Mouse (Mus musculus) kidney, postnatal 0 days (tissue): ENCODE results near the gene Pin1rt1. TPM values are rescaled to one million over a fixed set of nuclear protein-coding genes. Genes with fewer than 3 reads are reported as not detected.

Experiments
- ATAC-seq: fragments of 200-750 bp; cut with Nextera tagmentation; replicated peaks from 2 replicates; pipeline ENCODE4 v1.8.0; 2017; ENCODE audit warnings: low read depth, moderate number of reproducible peaks, moderate TSS enrichment, moderate library complexity; ENCODE audit not compliant: low FRiP score
- DNase-seq: peaks from one replicate; pipeline ENCODE4 v3.0.0-alpha.2; 2016; ENCODE audit warnings: low spot score
- H3K27ac ChIP-seq: fragments of 300-500 bp; sonication (generic); 2 replicates; pipeline ENCODE4 v1.5.1; 2014; ENCODE audit warnings: mild to moderate bottlenecking
- H3K27me3 ChIP-seq: fragments of 300-500 bp; sonication (generic); 2 replicates; pipeline ENCODE4 v1.6.1; 2014; ENCODE audit warnings: low read length, mixed read lengths; ENCODE audit not compliant: insufficient read depth
- H3K36me3 ChIP-seq: fragments of 300-500 bp; sonication (generic); 2 replicates; pipeline ENCODE4 v1.6.1; 2014; ENCODE audit warnings: low read length, mixed read lengths; ENCODE audit not compliant: insufficient read depth
- H3K4me1 ChIP-seq: fragments of 300-500 bp; sonication (generic); replicated peaks from 2 replicates; pipeline ENCODE4 v1.6.1; 2014; ENCODE audit warnings: antibody characterized with exemption, low read length, mixed read lengths; ENCODE audit not compliant: insufficient read depth
- H3K4me2 ChIP-seq: fragments of 300-500 bp; sonication (generic); 2 replicates; pipeline ENCODE4 v1.6.1; 2014; ENCODE audit warnings: mild to moderate bottlenecking, low read length, moderate library complexity, mixed read lengths
- H3K4me3 ChIP-seq: fragments of 300-500 bp; sonication (generic); replicated peaks from 2 replicates; pipeline ENCODE4 v1.5.1; 2014; ENCODE audit warnings: low read depth, low read length
- H3K9ac ChIP-seq: fragments of 300-500 bp; sonication (generic); 2 replicates; pipeline ENCODE4 v1.6.1; 2014; ENCODE audit warnings: low read depth, low read length
- H3K9me3 ChIP-seq: fragments of 300-500 bp; sonication (generic); replicated peaks from 2 replicates; pipeline ENCODE4 v1.6.1; 2016; ENCODE audit warnings: low read length, inconsistent platforms, mixed read lengths
- CTCF ChIP-seq: IDR thresholded peaks from 2 replicates; pipeline ENCODE4 v1.5.1; 2016; ENCODE audit warnings: antibody characterized with exemption, low read depth, mild to moderate bottlenecking, moderate library complexity
- WGBS: fragments of 180-500 bp; shearing (Covaris S2); extraction: QIAGEN DNeasy Blood & Tissue Kit; methylation state at CpG from one replicate; pipeline ENCODE4 v1.1.7; 2014; 5-methylcytosine and 5-hydroxymethylcytosine counted together
- polyA plus RNA-seq: library from polyadenylated mRNA; unstranded; fragments of >200 nt; fragmentation: Nextera tagmentation; extraction: Ambion mirVana; gene quantifications from 2 replicates; pipeline ENCODE4 v1.2.1, GENCODE M21; 2015

The Pin1rt1 gene
- polyA plus RNA-seq, 1 experiment from 2014 or later, result not detected

DNA sequence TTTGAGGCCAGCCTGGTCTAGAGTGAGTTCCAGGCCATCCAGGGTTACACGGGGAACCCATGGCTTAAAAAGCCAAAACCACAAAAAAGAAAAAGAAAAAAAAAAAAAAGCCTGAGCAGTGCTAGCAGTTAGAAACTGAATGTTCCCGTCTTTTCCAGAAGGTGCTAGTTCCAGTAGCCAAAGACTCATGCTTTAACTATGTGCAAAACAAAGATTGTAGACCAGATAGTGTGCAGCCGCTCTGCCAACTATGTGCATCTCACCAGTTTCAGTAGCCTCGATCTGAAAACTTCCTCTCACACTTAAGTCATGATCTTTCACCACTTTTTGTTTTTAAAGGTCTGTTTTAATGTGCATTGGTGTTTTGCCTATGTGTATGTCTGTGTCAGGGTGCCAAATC, 1.6 kb upstream of the Pin1rt1 start:
- no peaks in the 10 kb centered on the region for H3K9me3 ChIP-seq
- WGBS, result 72% methylated on average over 4 of the region's 4 CpGs
- no peak for TF ChIP-seq CTCF
- no peak for DNase-seq
- H3K4me2 ChIP-seq, result no peak overlapping the region
- no peaks in the 10 kb centered on the region for H3K4me1 ChIP-seq
- no peaks in the 10 kb centered on the region for H3K27me3 ChIP-seq
- no peak for ATAC-seq
- no peak overlapping the region for H3K4me3 ChIP-seq
- no peak overlapping the region for H3K9ac ChIP-seq
- no peaks in the 10 kb centered on the region for H3K36me3 ChIP-seq
- H3K27ac ChIP-seq, result no peak overlapping the region

DNA sequence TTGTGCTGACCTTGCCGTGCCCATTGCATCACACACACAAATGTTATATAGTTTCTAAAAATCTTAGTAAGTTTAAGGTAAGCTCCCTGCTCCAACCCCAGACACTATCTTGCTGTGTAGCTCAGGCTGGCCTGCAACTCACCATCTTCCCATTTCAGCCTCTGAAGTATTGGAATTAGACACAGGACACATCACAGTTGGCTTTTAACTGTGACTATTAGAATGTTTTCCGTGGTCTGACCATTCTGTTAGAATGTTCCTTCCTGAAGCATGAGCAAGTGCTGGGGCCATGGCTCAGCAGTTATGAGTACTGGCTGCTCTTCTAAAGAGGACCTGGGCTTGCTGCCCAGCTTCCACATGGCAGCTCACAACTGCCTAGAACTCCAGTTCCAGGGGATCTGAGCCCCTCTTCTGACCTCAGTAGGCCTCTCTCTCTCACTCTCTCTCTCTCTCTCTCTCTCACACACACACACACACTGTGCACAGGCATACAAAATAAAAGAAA, 1.1 kb upstream of the Pin1rt1 start:
- ATAC-seq (no peak), DNase-seq (no peak)
- no peak overlapping the region for H3K4me2 ChIP-seq
- no peak overlapping the region for H3K27ac ChIP-seq
- no peaks in the 10 kb centered on the region for H3K36me3 ChIP-seq
- no peaks in the 10 kb centered on the region for H3K27me3 ChIP-seq
- no peak overlapping the region for H3K9ac ChIP-seq
- no peaks in the 10 kb centered on the region for H3K4me1 ChIP-seq
- no peaks in the 10 kb centered on the region for H3K9me3 ChIP-seq
- TF ChIP-seq CTCF, result no peak
- WGBS, result 77% methylated on average over 2 of the region's 2 CpGs
- H3K4me3 ChIP-seq, result no peak overlapping the region

DNA sequence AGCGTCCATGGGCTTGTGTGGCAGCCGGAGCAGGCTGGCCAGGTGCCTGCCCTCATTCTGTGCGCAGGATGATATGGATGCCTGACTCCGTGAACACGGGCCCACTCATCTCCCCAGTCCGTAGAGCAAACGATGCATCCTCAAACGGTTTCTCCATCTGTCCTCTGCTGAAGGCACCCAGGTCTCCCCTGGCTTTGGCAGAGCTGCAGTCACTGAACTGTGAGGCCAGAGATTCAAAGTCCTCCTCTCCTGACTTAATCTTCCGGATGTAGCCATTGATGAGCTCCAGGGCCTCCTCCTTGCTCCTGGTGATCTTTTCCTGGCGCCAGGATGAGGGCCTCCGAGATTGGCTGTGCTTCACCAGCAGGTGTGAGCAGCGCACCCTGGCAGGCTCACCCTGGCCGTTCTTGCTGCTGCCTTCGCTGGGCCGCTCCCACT, 1.9 kb downstream of the Pin1rt1 start:
- no peak for TF ChIP-seq CTCF
- Histone ChIP-seq H3K27ac (no peak overlapping the region), H3K4me3 (no peak overlapping the region), H3K4me1 (no peaks in the 10 kb centered on the region), H3K4me2 (no peak overlapping the region), H3K27me3 (no peaks in the 10 kb centered on the region), H3K9ac (no peak overlapping the region), H3K36me3 (no peaks in the 10 kb centered on the region), H3K9me3 (no peaks in the 10 kb centered on the region)
- ATAC-seq (no peak), DNase-seq (no peak)
- WGBS, result 34% methylated on average over 15 of the region's 15 CpGs

DNA sequence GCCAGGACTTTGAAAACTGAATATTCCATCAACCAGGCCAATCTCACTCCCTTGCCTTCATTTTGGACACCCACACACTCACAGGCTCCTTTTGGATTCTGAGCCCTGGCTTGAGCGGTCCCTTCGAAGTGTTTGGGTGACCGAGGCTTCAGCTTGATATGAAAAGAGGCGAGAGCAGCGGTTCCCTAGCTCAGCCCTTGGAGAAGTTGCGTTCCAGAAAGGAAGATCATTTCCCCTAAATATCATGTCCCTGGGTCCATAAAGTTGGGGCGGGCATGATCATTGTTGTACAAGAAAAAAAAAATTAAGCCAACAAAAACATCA, 3.7 kb downstream of the Pin1rt1 start:
- peak overlapping the region; percentile 80 for H3K4me2 ChIP-seq
- ATAC-seq (no peak; the same call in 1 of the 2 replicates), DNase-seq (peak; percentile 69)
- TF ChIP-seq CTCF, result no peak
- peaks cover 2% of the 10 kb centered on the region; the same call in 1 of the 2 replicates for H3K36me3 ChIP-seq
- H3K4me3 ChIP-seq, result peak overlapping the region; percentile 88
- H3K9me3 ChIP-seq, result no peaks in the 10 kb centered on the region
- peak overlapping the region; percentile 87 for H3K27ac ChIP-seq
- no peaks in the 10 kb centered on the region for H3K27me3 ChIP-seq
- WGBS, result under 1% methylated on average over 7 of the region's 7 CpGs
- peak overlapping the region; percentile 81 for H3K9ac ChIP-seq
- no peaks in the 10 kb centered on the region for H3K4me1 ChIP-seq

DNA sequence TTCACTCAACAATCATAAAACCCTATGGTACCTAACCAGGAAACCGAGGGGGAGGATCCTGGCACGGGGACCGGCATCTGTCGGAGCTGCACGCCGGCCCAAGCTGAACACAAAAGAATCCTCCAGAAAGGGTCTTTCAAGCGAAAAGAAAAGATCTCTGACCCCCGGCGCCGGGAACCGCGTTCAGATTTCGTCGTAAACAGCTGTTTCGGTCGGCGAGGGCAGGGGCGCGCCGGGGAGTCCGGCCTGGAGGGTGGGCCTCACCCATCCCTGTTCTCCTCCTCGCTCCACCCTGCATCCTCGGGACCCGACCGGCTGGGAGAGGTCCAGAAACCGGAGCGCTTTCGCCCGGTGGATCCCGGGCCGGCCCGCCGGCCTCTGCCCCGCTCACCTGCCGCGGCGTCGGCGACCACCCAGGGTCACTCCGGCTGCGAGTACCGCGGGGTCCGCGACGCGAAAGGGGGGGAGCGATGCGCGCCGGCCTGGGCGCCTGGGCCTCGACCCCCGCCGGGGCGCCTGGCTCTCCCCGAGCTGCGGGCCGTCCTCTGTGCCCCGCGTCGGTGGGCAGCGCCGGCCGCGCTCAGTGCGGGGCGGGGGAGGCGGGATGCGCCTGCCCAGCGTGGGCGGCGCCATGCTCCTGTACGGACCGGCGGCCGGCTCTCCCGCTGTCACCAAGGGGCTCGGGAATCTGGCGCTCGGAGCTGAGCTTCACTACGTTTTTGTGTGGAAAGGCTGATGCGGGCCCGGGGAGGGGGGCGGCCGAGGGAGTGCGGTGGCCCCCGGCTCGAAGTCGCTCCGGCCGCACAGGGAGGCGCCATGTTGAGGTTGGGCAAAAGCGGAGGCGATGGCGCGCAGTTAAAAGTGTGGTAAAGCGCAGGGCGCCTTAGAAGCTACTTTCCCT, 4.3 kb downstream of the Pin1rt1 start, which contains the start of gene Tcp11l1:
Gene Tcp11l1 (minus strand): TSS at position 585 of the 901 bp plus-strand sequence.
- Histone ChIP-seq H3K27ac (peak within 1 kb of the TSS; percentile 87), H3K4me3 (peak within 1 kb of the TSS; percentile 88), H3K36me3 (peaks cover 2% of the 10 kb centered on the region; the same call in 1 of the 2 replicates), H3K4me1 (no peaks in the 10 kb centered on the region), H3K4me2 (peak within 1 kb of the TSS; percentile 80), H3K9ac (peak within 1 kb of the TSS; percentile 81), H3K27me3 (no peaks in the 10 kb centered on the region), H3K9me3 (no peaks in the 10 kb centered on the region)
- under 1% methylated on average over 84 of the region's 99 CpGs for WGBS
- no peak for TF ChIP-seq CTCF
- peak; percentile 47 for DNase-seq
- ATAC-seq, result peak; percentile 87

DNA sequence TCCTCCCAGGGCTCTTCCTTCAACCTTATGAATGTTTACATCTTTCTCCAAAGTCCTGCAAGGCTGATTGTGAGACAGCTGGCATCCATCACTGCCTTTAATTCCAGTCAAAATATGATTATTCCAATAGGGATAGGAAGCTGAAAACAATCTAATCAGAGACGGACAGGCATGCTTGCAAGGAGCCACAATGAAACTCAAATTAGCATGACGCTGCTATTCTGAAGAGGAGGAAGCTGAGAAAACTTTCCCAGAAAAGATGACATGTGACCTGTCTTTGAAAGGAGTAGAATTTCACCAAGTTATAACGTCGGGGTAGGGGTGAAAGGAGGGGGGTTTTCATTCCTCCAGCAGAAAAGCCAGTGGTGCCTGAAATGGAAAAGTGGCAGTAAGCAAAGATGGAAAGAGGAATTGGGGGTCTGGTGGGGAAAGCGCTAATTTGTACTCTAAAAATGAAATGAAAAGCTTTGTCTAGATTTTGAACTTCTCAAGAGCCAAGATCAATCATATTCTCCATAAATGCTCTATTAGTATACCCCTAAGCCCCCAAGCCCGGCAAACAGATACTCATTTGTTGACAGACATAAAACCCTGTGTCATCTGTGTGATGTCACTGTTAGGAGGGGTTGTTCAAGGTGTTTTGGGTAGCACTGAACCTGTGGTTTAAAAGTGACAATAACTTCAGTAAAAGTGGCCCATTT, 5.4 kb downstream of the Pin1rt1 start:
- peak overlapping the region; percentile 88 for H3K4me3 ChIP-seq
- no peaks in the 10 kb centered on the region for H3K4me1 ChIP-seq
- ATAC-seq (no peak), DNase-seq (peak; percentile 50)
- peak overlapping the region; percentile 80 for H3K4me2 ChIP-seq
- peaks cover 2% of the 10 kb centered on the region; the same call in 1 of the 2 replicates for H3K36me3 ChIP-seq
- WGBS, result 23% methylated on average over 6 of the region's 6 CpGs
- H3K27ac ChIP-seq, result peak overlapping the region; percentile 48; the same call in 1 of the 2 replicates
- no peak overlapping the region for H3K9ac ChIP-seq
- no peaks in the 10 kb centered on the region for H3K27me3 ChIP-seq
- H3K9me3 ChIP-seq, result no peaks in the 10 kb centered on the region
- TF ChIP-seq CTCF, result no peak
